Mouse (Mus musculus): Measurements from ENCODE around the gene Plekha6.
"Not testable (repeated sequence)": the region's sequence is repeated elsewhere in the genome, so short reads cannot be mapped to it uniquely, and the experiment has no call there.

Plekha6 gene

GRCm38 (mm10) chr1:133323333-133323732, 159.3 kb downstream of the Plekha6 start:
- DNase-seq (ENCODE audit: low spot score), result peak; percentile 48

GRCm38 (mm10) chr1:133325951-133326350, 161.9 kb downstream of the Plekha6 start:
- DNase-seq (ENCODE audit: low spot score), result no peak

GRCm38 (mm10) chr1:133327094-133327493, 163.1 kb downstream of the Plekha6 start:
- no peak for DNase-seq (ENCODE audit: low spot score)

- DNase-seq (ENCODE audit: low spot score), result no peak
These were observed 164.3 kb downstream of the Plekha6 start for GRCm38 (mm10) chr1:133328299-133328795.

GRCm38 (mm10) chr1:133328896-133329637, 165.1 kb downstream of the Plekha6 start:
- no peak for DNase-seq (ENCODE audit: low spot score)

GRCm38 (mm10) chr1:133329638-133329964, 165.6 kb downstream of the Plekha6 start:
- DNase-seq (ENCODE audit: low spot score), result no peak

GRCm38 (mm10) chr1:133331142-133331541, 167.1 kb downstream of the Plekha6 start:
- no peak for DNase-seq (ENCODE audit: low spot score)

- DNase-seq (ENCODE audit: low spot score), result no peak
These were observed 168.8 kb downstream of the Plekha6 start for GRCm38 (mm10) chr1:133332656-133333430.

GRCm38 (mm10) chr1:133333937-133334336, 169.9 kb downstream of the Plekha6 start:
- no peak for DNase-seq (ENCODE audit: low spot score)

GRCm38 (mm10) chr1:133340403-133340802, 176.4 kb downstream of the Plekha6 start:
- not testable (repeated sequence) for DNase-seq (ENCODE audit: low spot score)

- DNase-seq (ENCODE audit: low spot score), result no peak
These were observed 180.3 kb downstream of the Plekha6 start for GRCm38 (mm10) chr1:133344357-133344756.

GRCm38 (mm10) chr1:133346531-133346930, 182.5 kb downstream of the Plekha6 start:
- no peak for DNase-seq (ENCODE audit: low spot score)

- DNase-seq (ENCODE audit: low spot score), result no peak
These were observed 183.2 kb downstream of the Plekha6 start for GRCm38 (mm10) chr1:133347226-133347625.

GRCm38 (mm10) chr1:133347693-133348520, 183.9 kb downstream of the Plekha6 start:
- no peak for DNase-seq (ENCODE audit: low spot score)

- no peak for DNase-seq (ENCODE audit: low spot score)
These were observed 186.2 kb downstream of the Plekha6 start, which contains the start of gene Ren1 for GRCm38 (mm10) chr1:133350210-133350609. TSS of gene Ren1 (plus strand) at chr1:133350510.

GRCm38 (mm10) chr1:133351762-133352161, 187.8 kb downstream of the Plekha6 start:
- DNase-seq (ENCODE audit: low spot score), result no peak
